Mouse (Mus musculus) liver, embryonic 14.5 days (tissue): ENCODE data around the gene Tent4a. TPM values are rescaled to one million over a fixed set of nuclear protein-coding genes. Genes with fewer than 3 reads are reported as not detected.

Source experiments
- ATAC-seq: fragments of 200-750 bp; cut with Nextera tagmentation; 2 replicates; pipeline ENCODE4 v1.8.0; 2017; ENCODE audit warnings: moderate number of reproducible peaks, mild to moderate bottlenecking, moderate library complexity; ENCODE audit not compliant: insufficient read depth
- DNase-seq, 3 experiments: peaks; one replicate each; pipeline ENCODE4 v3.0.0-alpha.2; 2012 to 2013; ENCODE audit warnings: low read depth in 3 of 3, low spot score in 3 of 3
- H3K27ac ChIP-seq: fragments of 300-500 bp; sonication (generic); 2 replicates; pipeline ENCODE4 v1.5.1; 2014; ENCODE audit warnings: moderate library complexity, mild to moderate bottlenecking, control low read depth, inconsistent platforms
- H3K27me3 ChIP-seq: fragments of 300-500 bp; sonication (generic); 2 replicates; pipeline ENCODE4 v1.6.1; 2014; ENCODE audit warnings: mild to moderate bottlenecking, low read length, moderate library complexity; ENCODE audit not compliant: control insufficient read depth, insufficient read depth
- H3K36me3 ChIP-seq: fragments of 300-500 bp; sonication (generic); replicated peaks from 2 replicates; pipeline ENCODE4 v1.6.1; 2014; ENCODE audit warnings: low read depth; ENCODE audit not compliant: control insufficient read depth, insufficient read depth
- H3K4me1 ChIP-seq, 2 experiments: fragments of 200-500 bp in 1 of 2; fragments of 300-500 bp in 1 of 2; sonication (generic) in 1 of 2; replicated peaks; 2 replicates each; pipeline ENCODE4 v1.6.1; 2012 to 2014; ENCODE audit warnings: antibody characterized with exemption in 1 of 2, inconsistent platforms in 1 of 2, low read length in 1 of 2; ENCODE audit not compliant: control insufficient read depth in 2 of 2, insufficient read depth in 2 of 2
- H3K4me2 ChIP-seq: fragments of 300-500 bp; sonication (generic); 2 replicates; pipeline ENCODE4 v1.6.1; 2014; ENCODE audit warnings: low read depth, mild to moderate bottlenecking, control low read depth, moderate library complexity
- H3K4me3 ChIP-seq, 2 experiments: fragments of 200-500 bp in 1 of 2; fragments of 300-500 bp in 1 of 2; sonication (generic) in 1 of 2; 2 replicates each; pipeline ENCODE4 v1.5.1; 2012 to 2014; ENCODE audit warnings: low read depth in 2 of 2, low read length in 2 of 2, mild to moderate bottlenecking in 2 of 2, control low read depth in 1 of 2, inconsistent platforms in 1 of 2, moderate library complexity in 1 of 2; ENCODE audit not compliant: insufficient read depth in 1 of 2
- H3K9ac ChIP-seq: fragments of 300-500 bp; sonication (generic); replicated peaks from 2 replicates; pipeline ENCODE4 v1.6.1; 2014; ENCODE audit warnings: mild to moderate bottlenecking, control low read depth, moderate library complexity
- H3K9me3 ChIP-seq: fragments of 300-500 bp; sonication (generic); 2 replicates; pipeline ENCODE4 v1.6.1; 2016; ENCODE audit warnings: low read length, mixed read lengths; ENCODE audit not compliant: control insufficient read depth
- CTCF ChIP-seq: IDR thresholded peaks from 2 replicates; pipeline ENCODE4 v1.5.1; 2016; ENCODE audit warnings: antibody characterized with exemption, low read depth, control low read depth
- EP300 ChIP-seq: IDR thresholded peaks from 2 replicates; pipeline ENCODE4 v1.6.1; 2016; ENCODE audit warnings: antibody characterized with exemption, low read depth
- WGBS: fragments of 180-500 bp; shearing (Covaris S2); extraction: QIAGEN DNeasy Blood & Tissue Kit; methylation state at CpG from one replicate; pipeline ENCODE4 v1.1.7; 2014; ENCODE audit not compliant: insufficient replicate concordance; 5-methylcytosine and 5-hydroxymethylcytosine counted together
- polyA plus RNA-seq, 2 experiments: library from polyadenylated mRNA; depleted of rRNA in 1 of 2; stranded (reverse) in 1 of 2; unstranded in 1 of 2; fragments of >200 nt; fragmentation: Nextera tagmentation in 1 of 2; extraction: Ambion mirVana in 1 of 2; gene quantifications; 2 replicates each; pipeline versions ENCODE4 v1.2.1 to v1.2.3; 2012 to 2014

Gene Tent4a
- polyA plus RNA-seq, 2 experiments = 2.3 to 6.3 TPM

GRCm38 (mm10) chr13:69459657-69460458, 74.6 kb downstream of the Tent4a start:
- H3K36me3 ChIP-seq = no peaks in the 10 kb centered on the region
- H3K9me3 ChIP-seq = no peaks in the 10 kb centered on the region
- no peak overlapping the region for H3K9ac ChIP-seq
- DNase-seq (peak in 1 of 3 experiments; percentile 1), ATAC-seq (no peak)
- no peaks in the 10 kb centered on the region for H3K4me1 ChIP-seq
- H3K27me3 ChIP-seq = no peaks in the 10 kb centered on the region
- no peak overlapping the region for H3K4me3 ChIP-seq
- TF ChIP-seq EP300 (no peak), CTCF (peak; percentile 76)
- no peak overlapping the region for H3K4me2 ChIP-seq
- H3K27ac ChIP-seq = no peak overlapping the region
- WGBS = 13% methylated on average over 8 of the region's 8 CpGs

GRCm38 (mm10) chr13:69458891-69459290, 75.5 kb downstream of the Tent4a start:
- Histone ChIP-seq H3K27me3 (no peaks in the 10 kb centered on the region), H3K36me3 (no peaks in the 10 kb centered on the region), H3K4me3 (no peak overlapping the region), H3K9ac (no peak overlapping the region), H3K4me2 (no peak overlapping the region), H3K27ac (no peak overlapping the region), H3K9me3 (no peaks in the 10 kb centered on the region), H3K4me1 (no peaks in the 10 kb centered on the region)
- TF ChIP-seq EP300 (no peak), CTCF (no peak)
- no peak for DNase-seq
- no peak for ATAC-seq
- WGBS = 50% methylated on average over 2 of the region's 2 CpGs

GRCm38 (mm10) chr13:69458461-69458860, 76.0 kb downstream of the Tent4a start:
- TF ChIP-seq CTCF = no peak
- no peak for TF ChIP-seq EP300
- Histone ChIP-seq H3K9me3 (no peaks in the 10 kb centered on the region), H3K27me3 (no peaks in the 10 kb centered on the region), H3K4me1 (no peaks in the 10 kb centered on the region), H3K9ac (no peak overlapping the region), H3K4me2 (no peak overlapping the region), H3K27ac (no peak overlapping the region), H3K36me3 (no peaks in the 10 kb centered on the region), H3K4me3 (no peak overlapping the region)
- WGBS = 62% methylated on average over 6 of the region's 6 CpGs
- DNase-seq (no peak), ATAC-seq (no peak)

- WGBS = 41% methylated on average over 2 of the region's 2 CpGs
- no peak overlapping the region for H3K4me3 ChIP-seq
- no peaks in the 10 kb centered on the region for H3K27me3 ChIP-seq
- H3K36me3 ChIP-seq = no peaks in the 10 kb centered on the region
- ATAC-seq (no peak), DNase-seq (no peak)
- TF ChIP-seq CTCF (no peak), EP300 (no peak)
- no peak overlapping the region for H3K9ac ChIP-seq
- H3K27ac ChIP-seq = no peak overlapping the region
- H3K9me3 ChIP-seq = no peaks in the 10 kb centered on the region
- H3K4me2 ChIP-seq = no peak overlapping the region
- no peaks in the 10 kb centered on the region for H3K4me1 ChIP-seq
These were observed 77.3 kb downstream of the Tent4a start for GRCm38 (mm10) chr13:69457105-69457504.

- no peaks in the 10 kb centered on the region for H3K27me3 ChIP-seq
- WGBS = 50% methylated on average over 11 of the region's 11 CpGs
- H3K4me2 ChIP-seq = no peak overlapping the region
- DNase-seq = no peak
- no peak overlapping the region for H3K27ac ChIP-seq
- no peak for ATAC-seq
- H3K9me3 ChIP-seq = no peaks in the 10 kb centered on the region
- H3K9ac ChIP-seq = no peak overlapping the region
- no peak overlapping the region for H3K4me3 ChIP-seq
- H3K4me1 ChIP-seq = no peaks in the 10 kb centered on the region
- TF ChIP-seq CTCF (0 out of 2 replicates have a peak, but pooled peaks have one; percentile 15), EP300 (no peak)
- H3K36me3 ChIP-seq = no peaks in the 10 kb centered on the region
These were observed 77.8 kb downstream of the Tent4a start for GRCm38 (mm10) chr13:69456641-69457040.
